Mouse (Mus musculus) CH12.LX (cell line): ENCODE results near the gene Gm20388.

Source experiments
- CTCF ChIP-seq, 2 experiments: IDR thresholded peaks in 1 of 2; conservative IDR thresholded peaks in 1 of 2; 2 replicates each; pipeline ENCODE4 v1.5.1; 2011 to 2012; ENCODE audit warnings: low read depth in 2 of 2, low read length in 2 of 2, improper control_type of control experiment in 1 of 2, inconsistent platforms in 1 of 2, mild to moderate bottlenecking in 1 of 2, moderate library complexity in 1 of 2
- E2F4 ChIP-seq: IDR thresholded peaks from 2 replicates; pipeline ENCODE4 v1.6.1; 2011; ENCODE audit warnings: low read depth, low read length, improper control_type of control experiment; ENCODE audit not compliant: insufficient replicate concordance
- EP300 ChIP-seq: IDR thresholded peaks from 2 replicates; pipeline ENCODE4 v1.6.1; 2011; ENCODE audit warnings: low read length, improper control_type of control experiment
- MYC ChIP-seq: IDR thresholded peaks from 2 replicates; pipeline ENCODE4 v1.6.1; 2011; ENCODE audit warnings: low read depth, mild to moderate bottlenecking, improper control_type of control experiment, low read length
- POLR2A ChIP-seq: IDR thresholded peaks from 2 replicates; pipeline ENCODE4 v1.6.1; 2011; ENCODE audit warnings: low read depth, mild to moderate bottlenecking, improper control_type of control experiment, low read length
- SIN3A ChIP-seq: IDR thresholded peaks from 2 replicates; pipeline ENCODE4 v1.6.1; 2012; ENCODE audit warnings: low read length, improper control_type of control experiment, inconsistent platforms
- TBP ChIP-seq: conservative IDR thresholded peaks from 2 replicates; pipeline ENCODE4 v1.6.1; 2011; ENCODE audit warnings: low read depth, low read length, improper control_type of control experiment
- ZMIZ1 ChIP-seq: IDR thresholded peaks from 2 replicates; pipeline ENCODE4 v1.6.1; 2012; ENCODE audit warnings: low read depth, mild to moderate bottlenecking, inconsistent platforms, low read length, improper control_type of control experiment

GRCm38 (mm10) chr8:122546811-122547453 lies 2636.3 kb downstream of the Gm20388 start:
- TF ChIP-seq CTCF (conservative IDR thresholded peaks at IDR 0.05 in 1 of 2, IDR thresholded peaks at IDR 0.05 in 1 of 2; ENCODE audit: low read depth in 2 of 2, low read length in 2 of 2) (no peak), POLR2A (no peak), EP300 (no peak), E2F4 (no peak), SIN3A (no peak), MYC (no peak), TBP (no peak), ZMIZ1 (no peak)
